Mouse (Mus musculus): ENCODE results near the gene Prep.
"Not testable (repeated sequence)": the region's sequence is repeated elsewhere in the genome, so short reads cannot be mapped to it uniquely, and the experiment has no call there.

The Prep gene

GRCm38 (mm10) chr10:45075491-45076051 is 8.6 kb downstream of the Prep start:
- DNase-seq (ENCODE audit: low spot score in 2 of 2), result no peak

DNA sequence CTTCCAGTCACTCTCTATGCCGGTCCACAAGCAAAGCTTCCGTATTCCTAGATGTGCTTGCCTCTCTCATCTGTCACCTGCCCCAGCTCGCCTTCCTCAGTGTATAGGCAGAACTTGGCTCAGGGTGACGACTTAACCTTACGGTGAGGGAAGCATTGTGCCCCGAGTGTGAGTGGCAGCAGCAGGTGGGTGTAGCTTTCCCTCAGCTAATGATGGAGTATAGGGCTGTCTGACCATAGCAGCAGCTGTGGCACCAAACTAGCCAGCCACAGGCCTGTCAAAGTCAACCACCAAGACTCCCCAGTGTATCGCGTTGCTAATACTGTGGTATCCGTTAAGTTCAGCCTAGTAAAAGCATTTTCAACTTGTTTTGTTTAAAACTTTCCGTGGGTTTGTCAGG is 9.6 kb downstream of the Prep start:
- no peak for DNase-seq (ENCODE audit: low spot score in 2 of 2)

- DNase-seq (ENCODE audit: low spot score in 2 of 2), result no peak
These were observed 10.3 kb downstream of the Prep start for GRCm38 (mm10) chr10:45077353-45077752.

- DNase-seq (ENCODE audit: low spot score in 2 of 2), result no peak
These were observed 12.8 kb downstream of the Prep start for GRCm38 (mm10) chr10:45079756-45080155.

GRCm38 (mm10) chr10:45080490-45080889 is 13.5 kb downstream of the Prep start:
- no peak for DNase-seq (ENCODE audit: low spot score in 2 of 2)

- DNase-seq (ENCODE audit: low spot score in 2 of 2), result no peak
These were observed 15.7 kb downstream of the Prep start for GRCm38 (mm10) chr10:45082730-45083129.

GRCm38 (mm10) chr10:45084002-45084401 is 17.0 kb downstream of the Prep start:
- DNase-seq (ENCODE audit: low spot score in 2 of 2), result not testable (repeated sequence)

DNA sequence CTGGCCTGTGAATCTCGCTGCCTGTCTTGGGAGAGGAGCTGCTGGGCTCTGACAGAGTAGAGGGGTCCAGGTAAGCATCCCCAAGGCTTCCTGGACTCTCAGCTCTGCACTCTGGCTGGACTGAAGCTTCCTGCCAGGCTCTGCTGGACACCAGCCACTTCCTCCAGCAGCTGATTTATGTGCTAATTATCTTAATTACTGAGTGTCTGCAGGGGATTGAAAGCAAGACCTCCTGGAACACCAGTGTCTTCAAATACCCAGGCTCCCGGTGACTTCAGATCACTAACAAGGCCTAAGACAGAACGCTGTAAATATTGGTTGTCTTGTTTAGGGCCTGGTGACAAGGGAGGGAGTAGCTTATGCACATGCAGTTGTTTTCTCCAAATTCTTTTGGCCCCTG is 17.5 kb downstream of the Prep start:
- DNase-seq (ENCODE audit: low spot score in 2 of 2), result no peak

- no peak for DNase-seq (ENCODE audit: low spot score in 2 of 2)
These were observed 18.3 kb downstream of the Prep start for GRCm38 (mm10) chr10:45085315-45085714.

DNA sequence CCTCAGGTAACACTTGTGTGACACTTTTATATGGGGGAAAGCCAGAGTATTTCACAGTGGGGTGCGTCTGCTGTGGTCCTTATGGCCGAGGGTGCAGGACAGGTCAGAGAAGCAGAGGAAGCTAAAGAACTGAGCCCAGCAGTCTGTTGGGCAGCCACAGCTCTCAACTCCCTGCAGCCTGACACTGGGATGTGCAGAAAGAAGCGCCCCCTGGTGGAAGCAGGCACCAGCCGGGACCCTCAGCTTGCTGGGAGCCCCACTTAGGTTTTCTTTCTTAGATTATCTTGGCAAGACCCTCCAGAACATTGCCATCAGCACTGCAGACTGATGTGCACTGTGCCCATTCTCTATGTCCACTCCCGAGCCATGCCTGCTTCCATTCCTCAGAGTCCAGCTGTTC is 19.6 kb downstream of the Prep start:
- DNase-seq (ENCODE audit: low spot score in 2 of 2), result no peak

DNA sequence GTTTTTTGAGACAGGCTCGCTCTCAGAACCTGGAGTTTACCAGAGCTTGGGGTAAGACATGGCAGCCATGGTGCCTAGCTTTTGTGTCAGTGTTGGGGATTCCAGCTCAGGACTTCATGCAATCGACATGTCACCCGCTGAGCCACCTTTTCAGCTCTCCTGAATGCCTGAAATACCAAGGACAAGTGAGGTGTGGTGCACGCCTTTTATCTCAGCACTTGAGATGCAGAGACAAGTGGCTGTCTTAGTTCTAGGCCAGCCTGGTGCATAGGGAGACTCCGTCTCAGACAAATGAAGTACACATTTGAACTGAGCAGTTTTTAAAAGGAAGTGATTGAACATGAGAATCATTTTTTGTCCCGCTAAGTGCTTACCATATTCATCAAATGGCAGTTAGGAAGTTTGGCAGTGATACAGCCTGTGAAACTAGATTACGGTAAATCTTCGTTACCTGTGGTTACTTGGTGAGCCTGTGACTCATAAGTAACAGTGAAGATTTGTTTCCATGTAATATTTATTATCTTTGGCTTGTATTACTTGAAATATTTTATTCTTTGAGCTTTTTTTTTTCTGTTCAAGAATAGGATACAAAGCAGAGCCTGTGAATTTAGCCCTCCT is 24.6 kb downstream of the Prep start:
- no peak for DNase-seq (ENCODE audit: low spot score in 2 of 2)

DNA sequence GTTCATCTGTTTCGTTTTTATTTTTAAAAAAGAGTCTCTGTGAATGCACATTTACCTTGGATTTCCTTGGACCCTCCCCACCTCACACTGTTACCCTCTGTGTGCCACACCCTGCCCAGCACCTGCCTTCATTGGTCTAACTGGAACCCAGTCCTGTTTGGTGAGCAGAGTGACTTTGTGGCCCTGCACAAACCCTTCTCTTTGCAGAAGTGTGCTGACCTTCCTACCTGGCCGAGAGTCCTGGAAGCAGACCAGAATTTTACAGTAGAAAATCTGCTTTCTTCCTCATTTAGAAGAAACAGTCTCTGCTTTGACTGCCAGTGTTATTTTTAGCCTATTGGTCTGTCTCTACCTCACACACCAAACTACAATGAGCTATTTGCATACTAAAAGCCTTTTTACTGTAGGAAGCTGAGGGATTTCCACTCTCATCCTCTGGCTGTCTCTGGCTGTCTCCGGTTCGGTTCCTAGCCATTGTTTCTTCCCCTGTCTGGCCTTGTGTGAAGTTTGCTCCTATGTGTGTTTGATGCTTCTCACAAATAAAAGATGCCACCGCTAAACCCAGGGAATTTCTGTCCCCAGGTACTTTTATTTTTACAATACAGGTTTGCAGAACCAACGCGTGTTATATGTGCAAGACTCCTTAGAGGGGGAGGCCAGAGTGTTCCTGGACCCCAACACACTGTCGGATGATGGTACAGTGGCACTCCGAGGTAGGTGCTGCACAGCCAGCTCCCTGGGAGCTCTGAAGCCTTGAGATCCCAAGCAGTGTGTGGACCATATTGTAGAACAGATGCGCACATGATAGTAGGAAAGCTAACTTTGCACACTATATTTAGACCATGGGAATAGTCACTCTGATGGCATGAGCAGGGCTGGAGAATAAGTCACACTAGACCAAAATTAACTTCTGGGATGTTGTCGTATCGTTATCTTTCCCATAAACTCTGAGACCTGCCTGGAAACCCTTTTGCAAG is 25.4 kb downstream of the Prep start:
- DNase-seq (ENCODE audit: low spot score in 2 of 2), result peak in 1 of 2 experiments; percentile 24

GRCm38 (mm10) chr10:45098751-45099150 is 31.7 kb downstream of the Prep start:
- DNase-seq (ENCODE audit: low spot score in 2 of 2), result peak in 1 of 2 experiments; percentile 44

- DNase-seq (ENCODE audit: low spot score in 2 of 2), result no peak
These were observed 33.5 kb downstream of the Prep start for GRCm38 (mm10) chr10:45100473-45100872.

DNA sequence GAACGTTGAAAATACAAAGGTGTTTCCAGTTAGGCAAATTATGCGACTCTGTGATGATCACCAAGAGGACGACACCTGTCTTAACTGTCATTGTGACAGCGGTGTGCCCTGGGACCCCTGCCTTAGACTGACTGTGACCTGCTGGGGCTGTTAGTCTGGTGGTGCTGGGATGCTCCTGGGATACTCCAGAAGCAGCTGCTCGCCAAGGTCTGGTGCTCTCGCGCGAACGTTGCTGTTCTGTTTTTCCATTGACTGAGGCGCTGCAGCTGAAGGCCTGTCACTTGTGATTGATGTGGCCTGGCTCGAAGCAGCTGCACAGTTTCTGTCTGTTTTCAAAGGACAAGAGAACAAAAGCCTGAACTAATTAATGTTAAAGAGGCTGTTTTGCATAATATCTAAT is 36.2 kb downstream of the Prep start:
- no peak for DNase-seq (ENCODE audit: low spot score in 2 of 2)

- no peak for DNase-seq (ENCODE audit: low spot score in 2 of 2)
These were observed 37.1 kb downstream of the Prep start for GRCm38 (mm10) chr10:45104098-45104497.

- no peak for DNase-seq (ENCODE audit: low spot score in 2 of 2)
These were observed 37.6 kb downstream of the Prep start for GRCm38 (mm10) chr10:45104535-45105079.

DNA sequence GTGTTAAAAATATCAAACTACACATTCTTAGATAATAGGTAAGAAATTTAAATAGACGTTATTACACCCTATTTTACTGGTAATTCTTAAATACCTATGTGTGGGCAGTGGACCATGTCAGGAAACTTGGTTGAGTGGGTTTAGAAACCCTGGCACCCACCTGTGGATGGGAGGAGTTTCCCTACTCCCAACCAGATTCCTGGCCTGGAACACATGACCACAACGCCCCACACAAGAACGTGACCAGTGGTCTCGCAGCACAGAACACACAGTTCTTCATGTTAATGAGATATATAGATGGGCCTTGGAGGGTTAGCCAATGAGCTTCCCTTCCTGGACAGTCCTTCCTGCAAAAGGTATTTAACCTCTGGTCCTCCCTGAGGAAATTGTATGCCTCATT is 39.5 kb downstream of the Prep start:
- no peak for DNase-seq (ENCODE audit: low spot score in 2 of 2)

DNA sequence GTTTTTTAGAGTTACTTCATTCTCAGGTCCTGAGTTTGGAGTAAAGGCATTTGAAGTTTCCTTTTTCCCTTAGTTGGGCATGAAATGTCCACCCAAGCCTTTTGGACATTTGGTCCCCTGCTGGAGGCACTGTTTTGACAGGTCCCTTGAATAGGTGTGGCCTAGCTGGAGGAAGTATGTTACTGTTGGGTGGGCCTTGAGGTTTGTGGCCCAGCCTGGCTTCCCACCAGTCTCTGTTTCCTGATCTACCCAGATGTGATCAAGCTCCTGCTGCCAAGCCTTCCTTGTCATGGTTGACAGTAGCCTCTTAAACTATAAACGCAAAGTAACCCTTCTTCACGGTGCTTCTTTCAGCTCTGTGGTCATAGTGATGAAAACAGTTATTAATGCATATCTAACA is 40.3 kb downstream of the Prep start:
- DNase-seq (ENCODE audit: low spot score in 2 of 2), result no peak

DNA sequence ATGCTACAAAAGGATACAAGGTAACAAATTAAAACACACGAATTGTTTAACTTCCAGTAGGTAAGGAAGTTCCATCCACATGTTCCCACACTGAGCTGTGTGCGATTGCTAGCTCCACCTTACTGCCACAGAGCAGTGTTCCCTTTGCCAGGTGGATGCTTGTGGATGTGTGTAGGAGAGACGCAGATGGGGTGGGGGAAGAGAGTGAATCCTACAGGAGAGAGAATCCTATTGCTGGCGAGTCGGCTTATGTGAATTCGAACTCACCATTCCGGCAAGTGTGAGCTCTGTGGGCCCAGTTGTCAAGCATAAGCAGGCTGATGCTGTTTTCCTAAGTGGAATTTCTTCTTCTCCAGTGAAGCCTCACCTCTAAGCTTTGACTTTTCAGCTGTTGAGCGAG is 42.0 kb downstream of the Prep start:
- peak in 1 of 2 experiments; percentile 29 for DNase-seq (ENCODE audit: low spot score in 2 of 2)

GRCm38 (mm10) chr10:45109974-45110373 is 43.0 kb downstream of the Prep start:
- DNase-seq (ENCODE audit: low spot score in 2 of 2), result no peak

DNA sequence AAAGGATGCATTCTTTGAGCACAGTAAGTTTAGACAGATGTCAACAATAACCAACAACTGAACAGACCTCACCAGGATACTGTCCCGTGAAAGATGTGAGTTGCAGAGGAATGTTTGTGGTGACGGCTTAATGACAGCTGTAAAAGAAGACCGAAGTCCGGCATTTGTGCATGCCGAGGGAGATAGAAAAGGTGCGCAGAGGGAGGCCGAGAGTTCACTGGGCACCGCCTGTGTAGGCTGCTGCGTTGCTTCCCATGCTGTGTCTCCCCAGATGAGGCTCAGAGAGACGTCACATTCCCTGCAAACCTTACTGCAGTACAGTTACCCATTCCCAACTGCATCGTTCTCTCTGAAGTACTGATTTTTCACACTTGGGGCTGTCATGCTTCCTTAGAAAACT is 45.9 kb downstream of the Prep start:
- DNase-seq (ENCODE audit: low spot score in 2 of 2), result no peak

All from left cerebral cortex, adult 9 months (tissue).